Mouse (Mus musculus) cortical plate, adult 2 months (tissue): Measurements from ENCODE around the gene U2surp. TPM values are rescaled to one million over a fixed set of nuclear protein-coding genes. Genes with fewer than 3 reads are reported as not detected.

Experiments
- H3K27ac ChIP-seq: fragments of 200-500 bp; 2 replicates; pipeline ENCODE4 v1.5.1; 2012; ENCODE audit warnings: low read length, control low read depth, inconsistent platforms; ENCODE audit not compliant: insufficient read depth
- H3K4me1 ChIP-seq: fragments of 200-500 bp; 2 replicates; pipeline ENCODE4 v1.6.1; 2011; ENCODE audit warnings: low read length; ENCODE audit not compliant: control insufficient read depth, insufficient read depth
- H3K4me3 ChIP-seq: fragments of 200-500 bp; 2 replicates; pipeline ENCODE4 v1.5.1; 2011; ENCODE audit warnings: mild to moderate bottlenecking, low read length, control low read depth; ENCODE audit not compliant: insufficient read depth
- CTCF ChIP-seq: fragments of 200-500 bp; IDR thresholded peaks from 2 replicates; pipeline ENCODE4 v1.5.1; 2011; ENCODE audit warnings: mild to moderate bottlenecking, control low read depth, low read length; ENCODE audit not compliant: insufficient read depth; ENCODE audit errors: extremely low read depth
- POLR2A ChIP-seq: fragments of 200-500 bp; IDR thresholded peaks from 2 replicates; pipeline ENCODE4 v1.6.1; 2011; ENCODE audit warnings: mild to moderate bottlenecking, low read length, control low read depth; ENCODE audit not compliant: insufficient read depth; ENCODE audit errors: extremely low read depth
- polyA plus RNA-seq: library from polyadenylated mRNA; depleted of rRNA; stranded (reverse); fragments of >200 nt; gene quantifications from 2 replicates; pipeline ENCODE4 v1.2.3, GENCODE M21; 2012; rRNA removed

The U2surp gene
- polyA plus RNA-seq, 1 experiment = 24.3 TPM

DNA sequence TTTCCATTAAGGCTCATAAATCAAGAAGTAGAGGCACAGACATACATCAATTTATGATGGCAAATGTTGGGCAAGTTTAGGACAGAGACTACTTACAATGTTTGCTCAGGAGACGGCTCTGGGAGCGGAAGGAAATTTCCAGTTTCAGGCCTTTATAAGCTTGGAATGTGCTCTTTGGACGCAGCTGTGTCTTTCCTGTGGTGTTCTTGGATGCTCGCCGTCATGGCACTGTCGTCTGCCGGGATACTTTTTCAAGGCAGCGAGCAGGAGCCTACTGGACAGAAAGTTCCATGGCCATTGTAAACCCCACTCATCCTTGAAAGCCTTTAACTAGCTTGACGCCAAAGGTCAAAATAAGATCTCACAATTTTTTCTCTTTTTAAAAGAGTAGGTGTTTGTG is 73.9 kb downstream of the U2surp start:
- H3K27ac ChIP-seq = no peak overlapping the region
- TF ChIP-seq CTCF = no peak
- no peak for TF ChIP-seq POLR2A
- H3K4me1 ChIP-seq = no peaks in the 10 kb centered on the region; the same call in 1 of the 2 replicates
- H3K4me3 ChIP-seq = no peak overlapping the region

DNA sequence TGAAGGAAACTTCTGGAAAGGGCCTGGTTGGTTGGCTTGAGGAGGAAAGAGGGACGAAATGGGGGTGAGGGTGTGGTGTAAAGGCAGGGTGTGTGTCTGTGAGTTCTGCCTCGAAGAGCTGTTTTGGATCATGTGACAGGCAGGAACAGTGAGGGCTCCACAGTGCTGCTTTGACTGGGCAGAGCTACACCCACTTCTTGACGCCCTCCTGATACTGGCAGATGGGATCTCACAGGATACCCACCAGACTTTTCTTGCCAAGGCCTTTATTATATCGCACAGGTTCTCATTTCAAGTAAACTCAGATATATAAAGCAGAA is 75.5 kb downstream of the U2surp start:
- H3K27ac ChIP-seq = no peak overlapping the region
- no peak overlapping the region for H3K4me3 ChIP-seq
- TF ChIP-seq CTCF (no peak), POLR2A (no peak)
- H3K4me1 ChIP-seq = no peaks in the 10 kb centered on the region; the same call in 1 of the 2 replicates

DNA sequence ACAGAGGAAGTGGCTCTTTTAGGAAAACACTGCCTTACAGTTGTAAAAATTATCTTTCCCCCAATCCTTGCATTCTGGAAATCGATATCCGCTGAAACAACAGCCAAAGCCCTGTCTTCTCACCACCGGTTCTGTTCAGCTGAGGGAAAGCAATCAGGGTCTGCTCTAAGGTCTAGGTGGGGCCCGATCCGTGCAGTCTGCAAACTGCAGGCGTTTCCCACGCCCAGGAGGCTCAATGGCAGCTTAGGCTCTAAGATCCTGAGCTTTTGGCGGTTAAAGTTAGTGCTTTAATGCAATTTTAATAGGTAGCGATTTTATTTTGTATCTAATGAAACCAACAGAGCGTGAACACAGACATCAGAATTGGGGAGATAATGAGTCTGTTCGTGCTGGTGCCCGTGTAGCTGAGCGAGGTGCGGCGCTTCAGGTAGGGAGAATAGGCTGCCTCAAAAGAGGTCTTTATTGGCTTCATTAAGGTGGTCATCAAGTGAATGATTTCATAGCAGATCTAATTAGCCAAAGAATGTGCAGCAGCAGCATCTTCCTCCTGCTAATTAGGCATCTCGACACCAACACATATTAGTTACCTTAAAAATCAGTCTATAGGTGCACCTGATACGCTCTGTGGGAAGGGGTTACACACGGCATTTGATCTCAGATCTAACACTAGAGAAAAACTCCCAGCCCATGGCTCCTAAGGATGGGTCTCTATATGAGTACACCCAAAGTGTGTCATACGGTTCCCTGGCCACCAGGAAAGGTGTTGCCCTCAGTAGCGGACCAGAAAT is 76.1 kb downstream of the U2surp start:
- TF ChIP-seq CTCF = no peak
- TF ChIP-seq POLR2A = no peak
- no peaks in the 10 kb centered on the region; the same call in 1 of the 2 replicates for H3K4me1 ChIP-seq
- H3K4me3 ChIP-seq = no peak overlapping the region
- no peak overlapping the region for H3K27ac ChIP-seq

DNA sequence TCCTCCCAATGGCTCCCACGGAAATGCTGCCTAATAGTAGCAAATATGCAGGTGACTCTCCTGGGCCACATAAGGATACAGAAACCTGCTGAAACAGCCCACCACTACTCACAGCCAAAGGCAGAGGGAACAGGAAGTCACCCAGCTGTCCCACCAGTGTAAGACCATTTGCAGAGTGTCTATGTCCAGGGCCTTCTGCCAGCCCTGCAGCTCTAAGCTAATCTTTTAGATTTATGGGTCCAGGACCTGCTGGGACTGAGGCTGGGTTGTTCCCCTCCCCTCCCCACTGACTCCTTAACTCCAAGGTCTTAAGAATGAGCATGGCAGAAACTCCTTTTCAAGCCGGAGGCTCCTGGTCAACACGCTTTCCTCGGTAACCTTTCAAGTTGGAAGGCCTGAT is 83.5 kb downstream of the U2surp start:
- H3K27ac ChIP-seq = no peak overlapping the region
- no peaks in the 10 kb centered on the region for H3K4me1 ChIP-seq
- TF ChIP-seq POLR2A (no peak), CTCF (no peak)
- H3K4me3 ChIP-seq = no peak overlapping the region

DNA sequence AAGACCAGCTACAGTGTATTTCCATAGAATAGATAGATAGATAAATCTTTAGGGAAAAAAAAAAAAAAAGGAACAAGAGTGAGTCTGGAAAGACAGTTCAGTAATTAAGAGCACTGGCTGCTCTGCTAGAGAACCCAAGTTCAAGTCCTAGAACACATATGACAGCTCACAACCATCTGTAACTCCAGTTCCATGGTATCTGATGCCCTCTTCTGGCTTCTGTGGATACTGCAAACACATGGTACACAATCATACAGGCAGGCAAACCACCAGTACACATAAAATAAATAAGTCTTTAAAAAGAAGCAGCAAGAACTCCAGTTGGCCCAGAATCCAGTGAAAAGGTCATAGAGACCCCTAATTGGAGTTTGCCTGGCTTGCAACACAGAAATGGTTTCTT is 97.9 kb downstream of the U2surp start:
- Histone ChIP-seq H3K27ac (no peak overlapping the region), H3K4me1 (no peaks in the 10 kb centered on the region), H3K4me3 (no peak overlapping the region)
- TF ChIP-seq POLR2A (no peak), CTCF (no peak)

DNA sequence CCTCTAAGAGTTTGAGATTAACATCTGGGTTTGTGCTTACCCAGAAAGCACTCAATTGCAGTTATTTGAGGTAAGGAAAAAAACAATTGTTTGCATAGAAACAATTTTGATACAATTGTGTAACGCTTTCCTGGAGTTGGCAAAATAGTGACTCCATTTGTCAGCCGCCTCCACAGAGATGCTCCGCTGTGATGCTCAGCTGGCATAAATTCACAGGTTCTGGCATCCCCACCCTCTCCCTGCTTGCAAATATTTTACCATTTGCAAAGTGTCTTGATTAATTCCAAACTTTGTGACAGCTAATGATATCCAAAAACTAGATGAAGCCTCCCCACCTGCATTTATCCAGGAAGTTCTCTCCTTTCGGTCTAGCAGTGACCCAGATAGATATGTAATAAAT is 99.7 kb downstream of the U2surp start:
- TF ChIP-seq POLR2A = no peak
- TF ChIP-seq CTCF = no peak
- no peak overlapping the region for H3K4me3 ChIP-seq
- no peaks in the 10 kb centered on the region for H3K4me1 ChIP-seq
- H3K27ac ChIP-seq = no peak overlapping the region

DNA sequence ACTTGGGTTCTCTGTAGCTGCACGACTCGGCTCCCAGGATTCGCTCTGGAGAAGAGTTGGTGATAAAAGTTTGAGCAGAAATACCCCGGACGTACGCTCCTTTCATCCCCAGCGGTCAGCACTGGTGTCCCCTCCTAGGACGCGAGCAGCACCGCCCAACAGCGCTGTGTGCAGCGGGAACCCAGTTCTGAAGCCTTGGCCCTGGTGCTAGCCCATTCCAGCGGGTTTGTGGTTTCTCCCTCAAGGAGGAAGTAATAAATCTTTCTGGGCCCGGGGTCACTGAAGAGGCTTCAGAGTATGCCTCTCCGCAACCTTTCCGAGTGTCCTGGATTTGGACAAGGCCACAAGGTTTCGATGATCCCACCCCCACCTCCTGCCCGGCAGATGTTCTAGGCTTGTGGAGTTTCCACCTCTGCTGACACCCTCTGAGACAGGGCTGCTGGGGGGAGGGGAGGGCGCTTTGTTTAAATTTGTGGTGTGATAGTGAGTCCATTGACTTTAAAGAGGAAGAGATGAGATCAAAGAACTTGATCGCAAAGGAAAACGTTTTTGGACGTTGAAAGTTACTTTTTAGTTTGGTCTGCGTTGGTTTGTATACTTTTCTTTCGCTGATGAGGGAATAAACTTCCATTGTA is 104.1 kb downstream of the U2surp start:
- TF ChIP-seq POLR2A = no peak
- TF ChIP-seq CTCF = no peak
- Histone ChIP-seq H3K4me3 (peak overlapping the region; percentile 92), H3K4me1 (peaks cover 2% of the 10 kb centered on the region; the same call in 1 of the 2 replicates), H3K27ac (no peak overlapping the region)

Other genes starting within 250 kb of the U2surp start
- 33.5 and 35.0 TPM in 2 replicates for gene Chst2, start 105.3 kb downstream of the U2surp start, polyA plus RNA-seq
- 18.0 and 19.0 TPM in 2 replicates for gene Paqr9, start 47.7 kb upstream of the U2surp start, polyA plus RNA-seq
- 1.5 and 1.6 TPM in 2 replicates for gene Pcolce2, start 125.6 kb upstream of the U2surp start, polyA plus RNA-seq
- gene Trpc1, start 238.4 kb upstream of the U2surp start, polyA plus RNA-seq = 26.2 and 26.3 TPM in 2 replicates